Mouse (Mus musculus): ENCODE results near the gene Fam193a.

The Fam193a gene

DNA sequence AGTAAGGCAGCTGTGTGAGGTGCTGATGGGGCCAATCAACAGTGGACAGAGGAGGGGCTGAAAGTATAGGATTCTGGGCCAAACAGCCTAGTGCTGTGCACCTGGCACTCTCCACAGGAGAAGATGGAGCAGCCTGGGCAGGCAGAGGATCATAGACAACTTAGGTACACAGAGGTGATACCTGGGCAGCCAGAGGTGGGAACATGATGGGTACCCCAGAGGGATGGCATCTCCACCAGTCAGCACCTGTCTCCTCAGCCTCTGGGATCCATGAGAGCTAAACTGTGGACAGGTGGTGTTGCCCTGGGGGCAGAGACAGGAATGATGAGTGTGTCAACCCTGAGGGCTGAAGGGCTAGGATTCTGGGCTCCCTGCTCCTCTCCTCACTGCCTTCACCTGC is 154.8 kb downstream of the Fam193a start:
- no peak for DNase-seq

DNA sequence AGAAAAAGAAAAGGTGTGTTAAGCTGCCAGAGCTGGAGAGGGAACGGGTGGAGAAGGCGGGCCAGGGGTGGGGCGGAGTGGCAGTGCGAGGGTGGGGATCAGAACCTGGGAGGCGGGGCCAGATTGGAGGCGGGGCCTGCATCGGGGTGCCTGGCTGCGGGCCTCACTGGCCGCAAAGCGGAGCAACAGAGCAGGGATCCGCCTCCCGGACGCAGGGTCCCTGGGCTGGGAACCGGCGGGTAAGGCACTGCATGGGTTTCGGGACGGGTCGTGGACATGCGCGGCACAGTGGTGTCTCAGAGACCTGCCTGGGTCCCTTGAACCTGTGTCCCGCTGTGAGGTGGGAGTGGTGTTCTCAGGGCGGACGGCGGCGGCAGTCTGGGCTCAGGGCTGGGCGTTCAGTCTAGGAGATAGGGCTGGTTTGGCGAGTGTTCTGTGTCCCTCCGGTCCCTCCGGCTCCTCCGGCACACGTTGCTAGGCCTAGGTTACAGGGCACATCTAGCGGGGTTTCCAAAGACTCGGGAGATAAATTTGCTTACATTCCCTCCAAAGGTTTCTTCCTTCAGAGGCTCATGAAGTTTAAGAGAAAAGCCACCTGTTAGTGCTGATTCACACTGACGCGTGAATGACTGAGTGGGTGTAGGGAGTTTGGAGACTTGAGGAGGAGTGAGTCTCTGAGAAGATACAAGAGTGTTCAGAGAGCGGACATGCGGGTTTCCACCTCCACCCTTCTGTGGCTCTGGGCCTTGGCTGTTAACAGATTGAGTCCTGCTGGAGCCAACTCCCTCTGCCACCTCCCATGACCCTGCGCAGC is 156.1 kb downstream of the Fam193a start, which contains the start of gene Sh3bp2:
Sh3bp2 (plus strand) TSS at position 176 of the 814 bp plus-strand sequence.
- peak; percentile 99 for DNase-seq

DNA sequence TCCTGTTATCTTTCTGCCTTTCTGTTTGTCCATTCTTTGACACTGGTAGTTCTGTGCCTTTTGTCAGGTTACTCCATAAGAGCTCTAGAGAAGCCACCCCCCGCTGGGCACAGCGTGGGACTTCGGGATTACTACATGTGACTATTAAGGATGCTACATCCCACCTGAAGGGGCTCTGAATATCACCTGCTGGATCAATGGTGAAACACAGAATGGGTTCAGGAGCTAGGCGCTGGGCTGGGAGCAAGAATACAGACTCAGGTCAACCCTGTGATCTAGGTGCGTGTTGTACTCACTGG is 156.7 kb downstream of the Fam193a start:
- no peak for DNase-seq

DNA sequence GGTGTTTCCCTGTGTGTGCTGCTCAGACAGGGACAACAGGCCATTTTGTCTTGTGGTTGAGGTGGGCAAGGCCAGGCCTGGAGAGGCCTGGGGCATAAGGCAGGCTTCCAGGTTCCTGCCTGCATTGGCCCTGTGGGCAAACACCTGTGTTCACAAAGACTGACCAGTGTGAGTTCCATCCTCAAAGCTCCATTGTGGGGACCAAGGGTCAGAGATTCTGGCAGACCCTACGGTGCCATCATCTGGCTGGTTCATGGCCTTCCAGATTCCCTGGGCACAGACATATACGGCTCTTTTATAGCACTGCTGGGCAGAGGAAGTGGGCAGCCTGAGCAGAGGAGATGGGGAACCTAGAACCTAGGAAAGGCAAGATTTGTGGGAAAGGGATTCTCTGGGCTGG is 157.6 kb downstream of the Fam193a start:
- no peak for DNase-seq

DNA sequence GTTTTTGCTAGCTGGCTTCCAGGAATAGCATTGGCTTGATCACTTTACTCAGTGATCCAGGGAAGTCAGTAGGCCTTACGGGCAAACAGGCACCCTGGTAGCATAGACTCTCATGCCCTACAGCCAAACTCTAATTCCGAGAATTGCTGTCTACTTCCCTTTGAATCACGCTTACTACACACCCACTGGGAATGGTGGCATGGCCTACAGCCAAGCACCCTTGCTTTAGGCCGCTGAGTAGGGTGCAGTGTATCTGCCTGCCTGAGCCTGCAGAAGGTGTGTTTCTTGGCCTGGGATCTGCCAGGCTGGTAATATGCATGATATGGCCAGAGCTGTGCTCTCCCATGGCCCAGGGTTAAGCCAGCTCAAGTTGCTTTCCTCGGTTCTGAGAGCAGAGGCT is 159.0 kb downstream of the Fam193a start:
- no peak for DNase-seq

DNA sequence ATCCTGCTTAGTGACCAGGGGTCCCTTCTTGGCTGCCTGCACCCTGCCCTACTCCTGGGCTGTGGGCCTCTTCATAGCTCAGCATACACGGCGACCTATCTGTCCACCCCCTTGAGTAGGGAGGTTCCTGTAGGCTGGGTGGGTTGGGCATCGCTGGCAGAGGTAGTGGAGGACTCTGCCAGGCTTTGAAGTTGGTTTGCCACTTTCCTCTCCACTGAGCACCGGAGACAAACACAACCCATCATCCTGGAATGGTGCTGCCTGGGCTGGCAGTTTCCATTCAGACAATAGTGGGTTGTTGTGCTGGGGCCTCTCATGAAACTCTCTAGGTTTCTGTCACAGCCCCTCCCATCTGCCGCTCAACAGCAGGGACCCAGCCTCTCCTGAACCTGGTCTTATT is 160.4 kb downstream of the Fam193a start:
- no peak for DNase-seq

DNA sequence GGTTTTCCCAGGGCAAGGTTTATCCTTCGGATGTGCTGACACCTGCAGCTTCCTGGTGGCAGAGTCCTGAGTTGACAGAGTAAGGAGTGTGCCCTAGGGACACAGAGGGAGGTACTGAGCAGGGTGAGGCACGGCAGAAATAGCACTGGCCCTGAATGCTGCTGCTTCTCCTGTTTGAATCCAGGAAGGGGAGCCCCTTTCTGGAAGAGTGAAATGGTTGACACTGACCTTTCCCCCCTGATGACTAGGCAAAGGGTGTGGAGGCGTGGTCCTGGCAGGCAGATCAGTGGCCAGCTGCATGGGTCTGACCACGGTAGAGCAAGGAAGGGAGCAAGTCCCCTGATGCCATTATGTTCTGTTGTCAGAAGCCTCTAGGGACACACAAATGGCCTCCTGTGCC is 161.0 kb downstream of the Fam193a start:
- DNase-seq: peak in 1 of 2 experiments; percentile 30

DNA sequence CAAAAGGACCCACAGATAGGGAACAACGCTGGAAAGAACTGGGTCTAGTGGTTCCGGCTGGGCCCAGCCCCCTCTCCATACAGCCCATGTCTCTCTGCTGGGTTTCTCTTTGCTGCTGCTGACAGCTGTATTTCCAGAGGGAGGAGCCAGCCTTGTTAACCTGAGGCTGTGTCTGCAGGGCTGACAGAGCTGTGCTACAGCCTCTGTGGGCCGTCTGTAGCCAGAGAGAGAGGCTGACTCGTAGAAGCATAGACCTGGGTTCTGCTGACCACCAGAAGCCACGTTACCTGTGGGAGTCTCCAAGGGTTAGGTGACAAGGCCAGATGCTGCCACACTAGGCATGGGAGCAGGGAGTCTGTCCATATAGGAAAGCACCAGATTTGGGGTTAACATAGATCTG is 163.3 kb downstream of the Fam193a start:
- no peak for DNase-seq

DNA sequence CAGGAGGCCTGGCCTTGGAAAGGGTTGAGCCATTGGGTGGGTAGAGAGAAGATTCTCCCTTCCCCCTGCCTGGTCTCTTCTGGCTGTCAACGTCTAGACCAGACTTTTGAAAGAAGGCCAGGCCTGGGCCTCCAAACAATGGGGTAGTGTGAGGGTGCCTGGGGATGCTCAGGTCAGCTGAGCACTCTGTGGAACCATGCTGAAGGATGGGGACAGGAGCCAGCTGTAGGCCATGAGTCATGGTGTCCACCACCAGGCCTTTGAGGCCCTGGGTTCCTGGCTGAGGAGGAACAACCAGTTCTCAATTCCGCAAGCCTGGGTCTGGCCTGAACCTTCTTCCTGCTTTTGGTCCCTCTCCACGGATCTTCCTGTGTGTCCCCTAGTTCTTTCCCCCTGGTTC is 164.1 kb downstream of the Fam193a start:
- DNase-seq: no peak

DNA sequence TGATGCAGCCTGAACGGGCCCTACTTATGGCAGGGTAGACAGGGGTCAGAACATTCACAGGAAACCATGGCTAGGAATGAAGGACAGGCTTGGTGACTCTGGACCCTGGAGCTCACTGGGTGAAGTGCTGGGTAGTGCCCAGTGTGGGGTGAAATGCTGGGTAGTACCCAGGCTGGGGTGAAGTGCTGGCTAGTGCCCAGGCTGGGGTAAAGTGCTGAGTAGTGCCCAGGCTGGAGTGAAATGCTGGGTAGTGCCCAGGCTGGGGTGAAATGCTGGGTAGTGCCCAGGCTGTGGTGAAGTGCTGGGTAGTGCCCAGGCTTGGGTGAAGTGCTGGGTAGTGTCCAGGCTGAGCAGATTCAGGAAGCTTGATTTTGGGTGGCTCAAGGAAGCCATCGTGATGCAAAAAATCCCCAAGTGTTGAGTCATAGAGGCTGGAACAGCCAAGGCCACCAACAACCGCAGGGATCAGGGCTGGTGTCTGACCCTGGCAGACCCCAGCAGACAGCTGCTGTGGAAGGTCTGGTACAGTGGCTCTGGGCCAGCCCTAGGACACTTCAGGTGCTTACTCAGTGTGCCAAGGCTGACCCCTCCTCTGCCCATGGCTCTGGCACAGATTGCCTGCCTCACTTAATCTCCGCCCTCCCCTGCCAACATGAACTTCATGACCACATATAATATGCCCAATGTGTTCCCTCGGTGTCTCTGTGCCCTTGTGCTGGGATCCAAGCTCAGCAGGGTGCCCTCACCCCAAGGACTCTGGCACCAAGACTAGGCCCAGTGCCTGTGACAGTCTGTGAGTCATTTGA is 165.2 kb downstream of the Fam193a start:
- no peak for DNase-seq

DNA sequence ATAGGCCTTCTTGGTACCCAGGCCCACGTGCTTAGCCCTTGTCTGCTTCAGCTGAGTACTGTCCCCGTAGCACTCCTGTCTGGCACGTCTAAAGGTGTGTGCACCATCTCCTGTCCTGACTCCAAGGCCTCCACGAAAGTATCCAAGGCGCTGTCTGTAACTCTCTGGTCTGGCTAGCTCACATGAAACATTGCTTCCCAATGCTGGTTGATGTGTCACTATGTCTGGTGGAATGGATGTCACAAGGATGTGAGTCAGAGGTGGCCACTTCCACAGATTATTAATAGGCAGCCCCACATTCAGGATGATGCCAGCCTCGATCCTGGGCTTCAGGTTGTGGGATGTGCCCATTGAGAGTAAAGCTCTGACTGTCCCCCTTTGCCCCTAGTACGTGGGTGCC is 166.1 kb downstream of the Fam193a start:
- no peak for DNase-seq

All from kidney, postnatal 4 days (tissue).